24 mouse cellular contexts compared by ENCODE assay signal in the genomic region with DNA sequence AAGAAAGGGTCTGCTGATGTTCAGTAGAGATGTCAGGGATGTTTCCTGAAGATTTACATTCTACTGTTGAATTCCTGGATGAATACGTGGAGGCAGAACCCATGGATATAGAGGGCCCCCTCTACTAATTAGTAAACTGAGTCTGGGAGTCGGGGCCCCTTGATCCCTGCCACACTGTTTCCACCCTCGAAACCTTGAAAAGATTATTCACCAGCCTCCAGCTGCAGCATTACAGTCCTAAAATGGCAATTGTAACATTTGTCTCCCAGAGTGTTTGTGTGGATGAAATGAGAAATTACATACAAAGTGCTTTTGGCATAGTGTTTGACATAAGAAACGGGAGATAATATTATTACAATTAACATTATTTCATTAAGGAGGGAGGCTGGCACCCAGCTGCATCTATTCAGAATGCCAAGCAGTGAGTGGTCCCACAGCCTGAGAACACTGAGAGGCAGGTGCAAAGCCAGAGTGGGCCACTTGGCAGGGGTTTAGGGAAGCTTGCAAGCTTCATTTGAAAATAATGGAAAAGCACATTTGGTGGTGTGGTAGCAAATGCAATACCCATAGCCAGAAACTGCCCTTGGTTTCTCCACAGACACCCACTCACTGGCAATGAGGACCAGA.
DNase-seq lines count a peak whose midpoint lies in the region; ATAC-seq and TF ChIP-seq lines count a peak whose summit lies in the region.
"Had no signal": no experiment of that assay in that cellular context is flagged by ENCODE, and none has a peak within 500 bp of the region (broad histone marks: within the 10 kb centered on the region; RNA-seq: fewer than 3 reads in every experiment).

No protein-coding gene starts in this region.

- no peak overlapping the region for H3K4me2 ChIP-seq in forebrain, embryonic 14.5 days (ENCODE audit: low read length)
- H3K4me2 ChIP-seq in forebrain, embryonic 12.5 days = no peak overlapping the region
- H3K4me2 ChIP-seq in forebrain, postnatal 0 days (ENCODE audit: low read depth) = no peak overlapping the region
- no peak overlapping the region for H3K4me2 ChIP-seq in kidney, embryonic 15.5 days
- H3K4me2 ChIP-seq: embryonic facial prominence, embryonic 12.5 days; embryonic facial prominence, embryonic 15.5 days; heart, embryonic 13.5 days; hindbrain, embryonic 14.5 days had no signal

- H3K36me3 ChIP-seq in forebrain, embryonic 14.5 days (ENCODE audit: control insufficient read depth, insufficient read depth, low read length) = no peaks in the 10 kb centered on the region
- no peaks in the 10 kb centered on the region for H3K36me3 ChIP-seq in forebrain, embryonic 12.5 days (replicated peaks)
- H3K36me3 ChIP-seq in forebrain, postnatal 0 days (ENCODE audit: insufficient read depth) = no peaks in the 10 kb centered on the region
- no peaks in the 10 kb centered on the region for H3K36me3 ChIP-seq in kidney, embryonic 15.5 days
- H3K36me3 ChIP-seq: embryonic facial prominence, embryonic 12.5 days; embryonic facial prominence, embryonic 15.5 days; heart, embryonic 13.5 days had no signal

- H3K27ac ChIP-seq in forebrain, embryonic 14.5 days (ENCODE audit: low read depth, low read length) = no peak overlapping the region
- H3K27ac ChIP-seq in forebrain, embryonic 12.5 days = no peak overlapping the region
- H3K27ac ChIP-seq in forebrain, postnatal 0 days (ENCODE audit: low read depth, low read length) = no peak overlapping the region
- no peak overlapping the region for H3K27ac ChIP-seq in kidney, embryonic 15.5 days
- H3K27ac ChIP-seq: embryonic facial prominence, embryonic 12.5 days; embryonic facial prominence, embryonic 15.5 days; heart, embryonic 13.5 days; hindbrain, embryonic 14.5 days; hindbrain, postnatal 0 days had no signal

- no peaks in the 10 kb centered on the region for H3K27me3 ChIP-seq in forebrain, embryonic 14.5 days (replicated peaks; ENCODE audit: control insufficient read depth, insufficient read depth, low read length)
- H3K27me3 ChIP-seq in forebrain, embryonic 12.5 days = no peaks in the 10 kb centered on the region; the same call in 1 of the 2 replicates
- no peaks in the 10 kb centered on the region for H3K27me3 ChIP-seq in forebrain, postnatal 0 days (ENCODE audit: insufficient read depth, low read length)
- no peaks in the 10 kb centered on the region for H3K27me3 ChIP-seq in kidney, embryonic 15.5 days
- H3K27me3 ChIP-seq: embryonic facial prominence, embryonic 12.5 days; embryonic facial prominence, embryonic 15.5 days; heart, embryonic 13.5 days had no signal

- H3K9me3 ChIP-seq in forebrain, embryonic 14.5 days (replicated peaks; ENCODE audit: control insufficient read depth, low read length) = no peaks in the 10 kb centered on the region
- H3K9me3 ChIP-seq in forebrain, embryonic 12.5 days = no peaks in the 10 kb centered on the region
- H3K9me3 ChIP-seq in forebrain, postnatal 0 days (ENCODE audit: low read length) = no peaks in the 10 kb centered on the region
- H3K9me3 ChIP-seq in kidney, embryonic 15.5 days (replicated peaks) = no peaks in the 10 kb centered on the region
- H3K9me3 ChIP-seq: embryonic facial prominence, embryonic 12.5 days; embryonic facial prominence, embryonic 15.5 days; heart, embryonic 13.5 days had no signal

- H3K9ac ChIP-seq in forebrain, embryonic 14.5 days (ENCODE audit: low read length) = no peak overlapping the region
- H3K9ac ChIP-seq in forebrain, embryonic 12.5 days = no peak overlapping the region
- H3K9ac ChIP-seq in forebrain, postnatal 0 days = no peak overlapping the region
- no peak overlapping the region for H3K9ac ChIP-seq in kidney, embryonic 15.5 days
- H3K9ac ChIP-seq: embryonic facial prominence, embryonic 12.5 days; embryonic facial prominence, embryonic 15.5 days; heart, embryonic 13.5 days; hindbrain, embryonic 14.5 days had no signal

- peak; percentile 64 for DNase-seq in forebrain, embryonic 14.5 days (ENCODE audit: low spot score)
- peak; percentile 40 for DNase-seq in left cerebral cortex, postnatal 4 days
- no peak for DNase-seq in left cerebral cortex, postnatal 14 days (ENCODE audit: low spot score in 2 of 2)
- DNase-seq in forebrain, postnatal 0 days = no peak
- DNase-seq: adrenal gland, adult 2 months; adrenal gland, postnatal 14 days; cerebellum, adult 18-20 months; cerebellum, adult 9-10 months; cerebellum, postnatal 25 days; gastrocnemius, postnatal 10 days; heart, adult 18-20 months; heart, postnatal 14 days; heart, postnatal 4 days; kidney, adult 18-20 months had no signal

- ATAC-seq in forebrain, embryonic 14.5 days = peak; percentile 85
- no peak for ATAC-seq in forebrain, embryonic 12.5 days (ENCODE audit: low FRiP score)
- peak; percentile 70 for ATAC-seq in forebrain, postnatal 0 days
- ATAC-seq in kidney, embryonic 15.5 days (replicated peaks; ENCODE audit: low FRiP score) = no peak
- ATAC-seq: CD4-positive, CD25-positive, alpha-beta regulatory T cell, adult 4 months; hindbrain, postnatal 0 days; inflammation-experienced regulatory T-cells, adult 6 months; intestine, embryonic 16.5 days had no signal

- intact Hi-C loops in left cerebral cortex, postnatal 4 days (cut with DNase I) = loop anchor here (1.0 kb wide), 1 partner anchor 61 kb away; no protein-coding TSS in a partner anchor
- intact Hi-C loops in left cerebral cortex, postnatal 14 days (cut with DNase I) = no loop called here

- WGBS in forebrain, embryonic 14.5 days = 63% methylated on average over 4 of the region's 4 CpGs
- WGBS in forebrain, embryonic 12.5 days = 68% methylated on average over 4 of the region's 4 CpGs
- 43% methylated on average over 4 of the region's 4 CpGs for WGBS in forebrain, postnatal 0 days
- WGBS in kidney, embryonic 15.5 days = 81% methylated on average over 4 of the region's 4 CpGs

- H3K4me3 ChIP-seq in forebrain, embryonic 14.5 days (ENCODE audit: low read depth, low read length) = no peak overlapping the region
- H3K4me3 ChIP-seq in forebrain, embryonic 12.5 days (replicated peaks) = no peak overlapping the region
- H3K4me3 ChIP-seq in forebrain, postnatal 0 days (ENCODE audit: low read depth, low read length) = no peak overlapping the region
- no peak overlapping the region for H3K4me3 ChIP-seq in kidney, embryonic 15.5 days (replicated peaks)
- H3K4me3 ChIP-seq: embryonic facial prominence, embryonic 12.5 days; embryonic facial prominence, embryonic 15.5 days; heart, embryonic 13.5 days had no signal

- no peaks in the 10 kb centered on the region for H3K4me1 ChIP-seq in forebrain, embryonic 14.5 days (ENCODE audit: control insufficient read depth, insufficient read depth, low read length)
- no peaks in the 10 kb centered on the region for H3K4me1 ChIP-seq in forebrain, embryonic 12.5 days
- H3K4me1 ChIP-seq in forebrain, postnatal 0 days (ENCODE audit: insufficient read depth) = no peaks in the 10 kb centered on the region
- H3K4me1 ChIP-seq in kidney, embryonic 15.5 days = 0 out of 2 replicates have a peak, but pooled peaks cover 2% of the 10 kb centered on the region
- H3K4me1 ChIP-seq: embryonic facial prominence, embryonic 15.5 days; heart, embryonic 13.5 days had no signal

- no peak for TF ChIP-seq CTCF in forebrain, postnatal 0 days (IDR thresholded peaks at IDR 0.05; ENCODE audit: low read depth)

Comparison
In these comparisons a context has a peak if more than half of its experiments do, and no peak if none do; other contexts are left out.
1. ATAC-seq: peak in forebrain, embryonic 14.5 days (single experiment) and forebrain, postnatal 0 days (single experiment); none in forebrain, embryonic 12.5 days (single experiment) and kidney, embryonic 15.5 days (single experiment).
2. DNase-seq: peak in forebrain, embryonic 14.5 days (single experiment) and left cerebral cortex, postnatal 4 days (single experiment); none in left cerebral cortex, postnatal 14 days (0 of 2) and forebrain, postnatal 0 days (single experiment).